Mouse (Mus musculus): ENCODE data around the gene Ncam1. TPM values are rescaled to one million over a fixed set of nuclear protein-coding genes. Genes with fewer than 3 reads are reported as not detected.

Ncam1 gene
- polyA plus RNA-seq, 1 experiment from 2014 or later: 39.8 TPM

DNA sequence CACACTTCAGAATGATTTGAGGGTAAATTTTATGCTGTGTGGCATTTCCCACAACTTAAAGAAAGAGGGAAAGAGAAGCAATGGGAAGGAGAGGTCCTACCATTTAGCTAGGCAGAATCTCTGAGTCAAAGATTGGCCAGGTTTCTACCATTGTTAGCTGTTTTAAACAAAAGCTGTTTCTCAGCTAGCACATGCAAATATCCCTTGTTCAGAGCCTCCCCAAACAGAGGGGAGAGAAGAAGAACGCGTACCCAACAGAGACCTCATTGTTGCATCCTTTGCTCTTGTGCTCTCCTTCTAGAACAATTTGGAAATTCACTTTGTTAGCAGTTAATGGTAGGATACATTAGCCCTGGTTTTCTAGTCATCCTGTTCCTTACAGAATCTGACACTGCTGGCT lies 137.2 kb downstream of the Ncam1 start:
- WGBS (ENCODE audit: insufficient replicate concordance): 87% methylated on average over 2 of the region's 2 CpGs
- H3K4me2 ChIP-seq: no peak overlapping the region

DNA sequence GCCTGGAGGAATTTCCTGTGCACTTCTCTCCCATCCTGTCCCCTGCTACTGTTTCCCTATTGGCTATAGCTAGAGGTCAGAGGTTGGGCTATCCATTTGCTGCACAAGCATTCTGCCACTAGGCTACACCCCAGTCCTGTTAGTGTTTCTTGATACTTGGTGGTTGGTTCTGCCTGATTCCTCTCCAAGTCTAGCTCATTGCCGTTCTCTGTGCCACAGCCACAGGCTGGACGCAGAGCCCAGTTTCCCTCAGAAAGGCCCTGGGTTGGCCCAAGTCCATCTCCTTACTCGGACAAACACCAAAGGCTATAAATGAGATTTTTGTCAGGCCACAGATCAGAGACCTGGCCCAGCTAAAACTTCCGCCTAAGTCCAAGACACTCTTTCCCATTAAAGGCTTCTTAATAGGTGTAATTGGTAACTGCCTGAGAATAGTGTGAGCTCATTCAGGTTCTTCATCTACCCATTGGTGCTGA lies 140.3 kb downstream of the Ncam1 start:
- Histone ChIP-seq H3K27me3 (ENCODE audit: control insufficient read depth, insufficient read depth, low read length) (no peaks in the 10 kb centered on the region), H3K4me1 (ENCODE audit: control insufficient read depth, insufficient read depth, low read length) (no peaks in the 10 kb centered on the region), H3K4me3 (ENCODE audit: low read depth, low read length) (no peak overlapping the region), H3K9ac (ENCODE audit: low read depth, low read length) (no peak overlapping the region), H3K4me2 (no peak overlapping the region), H3K9me3 (replicated peaks; ENCODE audit: control insufficient read depth, low read length) (no peaks in the 10 kb centered on the region), H3K36me3 (ENCODE audit: control insufficient read depth, insufficient read depth, low read length) (no peaks in the 10 kb centered on the region), H3K27ac (ENCODE audit: low read depth, low read length) (no peak overlapping the region)
- ATAC-seq (replicated peaks; ENCODE audit: insufficient number of reproducible peaks, low FRiP score, low TSS enrichment): no peak
- WGBS (ENCODE audit: insufficient replicate concordance): 86% methylated on average over 4 of the region's 4 CpGs

More for the DNA sequence above, 137.2 kb downstream of the Ncam1 start:
- no peaks in the 10 kb centered on the region for H3K36me3 ChIP-seq (ENCODE audit: control insufficient read depth, insufficient read depth, low read length)
- no peak for ATAC-seq (replicated peaks; ENCODE audit: insufficient number of reproducible peaks, low FRiP score, low TSS enrichment)
- H3K9ac ChIP-seq (ENCODE audit: low read depth, low read length): no peak overlapping the region
- H3K4me1 ChIP-seq (ENCODE audit: control insufficient read depth, insufficient read depth, low read length): no peaks in the 10 kb centered on the region
- no peak overlapping the region for H3K27ac ChIP-seq (ENCODE audit: low read depth, low read length)
- H3K27me3 ChIP-seq (ENCODE audit: control insufficient read depth, insufficient read depth, low read length): no peaks in the 10 kb centered on the region
- no peaks in the 10 kb centered on the region for H3K9me3 ChIP-seq (replicated peaks; ENCODE audit: control insufficient read depth, low read length)
- H3K4me3 ChIP-seq (ENCODE audit: low read depth, low read length): no peak overlapping the region

- no peaks in the 10 kb centered on the region; the same call in 1 of the 2 replicates for H3K9me3 ChIP-seq (replicated peaks; ENCODE audit: control insufficient read depth, low read length)
Observed at GRCm38 (mm10) chr9:49654470-49654869, 144.3 kb downstream of the Ncam1 start.

GRCm38 (mm10) chr9:49653478-49654245 lies 145.1 kb downstream of the Ncam1 start:
- Histone ChIP-seq H3K27me3 (ENCODE audit: control insufficient read depth, insufficient read depth, low read length) (no peaks in the 10 kb centered on the region), H3K4me2 (no peak overlapping the region), H3K4me1 (ENCODE audit: control insufficient read depth, insufficient read depth, low read length) (no peaks in the 10 kb centered on the region), H3K9ac (ENCODE audit: low read depth, low read length) (no peak overlapping the region), H3K36me3 (ENCODE audit: control insufficient read depth, insufficient read depth, low read length) (no peaks in the 10 kb centered on the region), H3K4me3 (ENCODE audit: low read depth, low read length) (no peak overlapping the region), H3K27ac (ENCODE audit: low read depth, low read length) (no peak overlapping the region), H3K9me3 (replicated peaks; ENCODE audit: control insufficient read depth, low read length) (no peaks in the 10 kb centered on the region; the same call in 1 of the 2 replicates)
- ATAC-seq (replicated peaks; ENCODE audit: insufficient number of reproducible peaks, low FRiP score, low TSS enrichment): no peak
- WGBS (ENCODE audit: insufficient replicate concordance): 80% methylated on average over 9 of the region's 9 CpGs

More at GRCm38 (mm10) chr9:49654470-49654869, 144.3 kb downstream of the Ncam1 start:
- H3K4me2 ChIP-seq: no peak overlapping the region
- H3K27me3 ChIP-seq (ENCODE audit: control insufficient read depth, insufficient read depth, low read length): no peaks in the 10 kb centered on the region
- H3K27ac ChIP-seq (ENCODE audit: low read depth, low read length): no peak overlapping the region
- H3K4me3 ChIP-seq (ENCODE audit: low read depth, low read length): no peak overlapping the region
- no peak overlapping the region for H3K9ac ChIP-seq (ENCODE audit: low read depth, low read length)
- no peaks in the 10 kb centered on the region for H3K4me1 ChIP-seq (ENCODE audit: control insufficient read depth, insufficient read depth, low read length)
- no peak for ATAC-seq (replicated peaks; ENCODE audit: insufficient number of reproducible peaks, low FRiP score, low TSS enrichment)
- H3K36me3 ChIP-seq (ENCODE audit: control insufficient read depth, insufficient read depth, low read length): no peaks in the 10 kb centered on the region
- WGBS (ENCODE audit: insufficient replicate concordance): 86% methylated on average over 3 of the region's 3 CpGs

GRCm38 (mm10) chr9:49644296-49644695 lies 154.4 kb downstream of the Ncam1 start:
- no peak for ATAC-seq (replicated peaks; ENCODE audit: insufficient number of reproducible peaks, low FRiP score, low TSS enrichment)
- Histone ChIP-seq H3K27me3 (ENCODE audit: control insufficient read depth, insufficient read depth, low read length) (no peaks in the 10 kb centered on the region), H3K4me1 (ENCODE audit: control insufficient read depth, insufficient read depth, low read length) (no peaks in the 10 kb centered on the region), H3K9me3 (replicated peaks; ENCODE audit: control insufficient read depth, low read length) (peaks cover 5% of the 10 kb centered on the region), H3K4me3 (ENCODE audit: low read depth, low read length) (no peak overlapping the region), H3K4me2 (no peak overlapping the region), H3K27ac (ENCODE audit: low read depth, low read length) (no peak overlapping the region), H3K9ac (ENCODE audit: low read depth, low read length) (no peak overlapping the region), H3K36me3 (ENCODE audit: control insufficient read depth, insufficient read depth, low read length) (0 out of 2 replicates have a peak, but pooled peaks cover 4% of the 10 kb centered on the region)
- WGBS (ENCODE audit: insufficient replicate concordance): 82% methylated on average over 2 of the region's 2 CpGs

GRCm38 (mm10) chr9:49640764-49641163 lies 158.0 kb downstream of the Ncam1 start:
- no peak for ATAC-seq (replicated peaks; ENCODE audit: insufficient number of reproducible peaks, low FRiP score, low TSS enrichment)
- Histone ChIP-seq H3K9ac (ENCODE audit: low read depth, low read length) (no peak overlapping the region), H3K27ac (ENCODE audit: low read depth, low read length) (no peak overlapping the region), H3K36me3 (ENCODE audit: control insufficient read depth, insufficient read depth, low read length) (no peaks in the 10 kb centered on the region), H3K4me1 (ENCODE audit: control insufficient read depth, insufficient read depth, low read length) (no peaks in the 10 kb centered on the region), H3K27me3 (ENCODE audit: control insufficient read depth, insufficient read depth, low read length) (no peaks in the 10 kb centered on the region), H3K4me3 (ENCODE audit: low read depth, low read length) (no peak overlapping the region), H3K4me2 (no peak overlapping the region), H3K9me3 (replicated peaks; ENCODE audit: control insufficient read depth, low read length) (no peaks in the 10 kb centered on the region)
- 88% methylated on average over 3 of the region's 3 CpGs for WGBS (ENCODE audit: insufficient replicate concordance)

- Histone ChIP-seq H3K9ac (ENCODE audit: low read depth, low read length) (no peak overlapping the region), H3K27ac (ENCODE audit: low read depth, low read length) (no peak overlapping the region), H3K36me3 (ENCODE audit: control insufficient read depth, insufficient read depth, low read length) (no peaks in the 10 kb centered on the region), H3K9me3 (replicated peaks; ENCODE audit: control insufficient read depth, low read length) (no peaks in the 10 kb centered on the region), H3K4me3 (ENCODE audit: low read depth, low read length) (no peak overlapping the region), H3K4me1 (ENCODE audit: control insufficient read depth, insufficient read depth, low read length) (no peaks in the 10 kb centered on the region), H3K4me2 (no peak overlapping the region), H3K27me3 (ENCODE audit: control insufficient read depth, insufficient read depth, low read length) (no peaks in the 10 kb centered on the region)
- WGBS (ENCODE audit: insufficient replicate concordance): 81% methylated on average over 8 of the region's 8 CpGs
- ATAC-seq (replicated peaks; ENCODE audit: insufficient number of reproducible peaks, low FRiP score, low TSS enrichment): no peak
Observed at GRCm38 (mm10) chr9:49640142-49640541, 158.6 kb downstream of the Ncam1 start.

DNA sequence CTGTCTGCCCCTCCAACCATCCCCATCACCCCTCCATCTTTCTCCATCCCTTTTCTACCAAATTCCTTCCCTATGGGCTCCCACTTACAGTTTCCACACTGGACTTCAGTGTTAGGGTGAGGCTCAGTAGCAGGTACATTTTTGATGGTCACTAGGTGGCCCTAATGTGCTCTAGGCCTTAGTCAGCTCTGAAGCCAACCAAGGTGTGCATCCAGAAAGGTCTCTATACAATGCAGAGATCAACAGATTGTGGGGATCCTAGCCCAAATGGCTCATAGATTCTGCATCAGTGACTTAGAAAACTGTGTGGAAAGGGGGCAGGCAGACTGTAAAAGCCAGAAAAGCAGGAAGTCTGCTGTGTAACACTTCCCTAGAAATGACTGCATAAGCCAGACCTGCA lies 160.8 kb downstream of the Ncam1 start:
- Histone ChIP-seq H3K27ac (ENCODE audit: low read depth, low read length) (no peak overlapping the region), H3K9ac (ENCODE audit: low read depth, low read length) (no peak overlapping the region), H3K4me2 (no peak overlapping the region), H3K27me3 (ENCODE audit: control insufficient read depth, insufficient read depth, low read length) (no peaks in the 10 kb centered on the region), H3K4me3 (ENCODE audit: low read depth, low read length) (no peak overlapping the region), H3K4me1 (ENCODE audit: control insufficient read depth, insufficient read depth, low read length) (no peaks in the 10 kb centered on the region), H3K9me3 (replicated peaks; ENCODE audit: control insufficient read depth, low read length) (no peaks in the 10 kb centered on the region), H3K36me3 (ENCODE audit: control insufficient read depth, insufficient read depth, low read length) (no peaks in the 10 kb centered on the region)
- no peak for ATAC-seq (replicated peaks; ENCODE audit: insufficient number of reproducible peaks, low FRiP score, low TSS enrichment)
